Mouse (Mus musculus) heart, embryonic 13.5 days (tissue): ENCODE data around the gene Mrtfa. TPM values are rescaled to one million over a fixed set of nuclear protein-coding genes. Genes with fewer than 3 reads are reported as not detected.

Experiments used
- ATAC-seq: fragments of 200-750 bp; cut with Nextera tagmentation; 2 replicates; pipeline ENCODE4 v1.8.0; 2017; ENCODE audit warnings: moderate TSS enrichment; ENCODE audit not compliant: insufficient number of reproducible peaks, low FRiP score, low TSS enrichment; ENCODE audit errors: extremely low read depth
- H3K27ac ChIP-seq: fragments of 300-500 bp; sonication (generic); replicated peaks from 2 replicates; pipeline ENCODE4 v1.5.1; 2015; ENCODE audit warnings: moderate library complexity, mild to moderate bottlenecking, inconsistent platforms
- H3K27me3 ChIP-seq: fragments of 300-500 bp; sonication (generic); replicated peaks from 2 replicates; pipeline ENCODE4 v1.6.1; 2015; ENCODE audit warnings: mild to moderate bottlenecking, inconsistent platforms
- H3K36me3 ChIP-seq: fragments of 300-500 bp; sonication (generic); 2 replicates; pipeline ENCODE4 v1.6.1; 2015; ENCODE audit warnings: mild to moderate bottlenecking, inconsistent platforms
- H3K4me1 ChIP-seq: fragments of 300-500 bp; sonication (generic); 2 replicates; pipeline ENCODE4 v1.6.1; 2015; ENCODE audit warnings: inconsistent platforms
- H3K4me2 ChIP-seq: fragments of 300-500 bp; sonication (generic); 2 replicates; pipeline ENCODE4 v1.6.1; 2015; ENCODE audit warnings: inconsistent platforms, mild to moderate bottlenecking, moderate library complexity
- H3K4me3 ChIP-seq: fragments of 300-500 bp; sonication (generic); 2 replicates; pipeline ENCODE4 v1.5.1; 2015; ENCODE audit warnings: moderate library complexity, mild to moderate bottlenecking, inconsistent platforms
- H3K9ac ChIP-seq: fragments of 300-500 bp; sonication (generic); 2 replicates; pipeline ENCODE4 v1.6.1; 2015; ENCODE audit warnings: inconsistent platforms, mild to moderate bottlenecking, moderate library complexity
- H3K9me3 ChIP-seq: fragments of 300-500 bp; sonication (generic); 2 replicates; pipeline ENCODE4 v1.6.1; 2016; ENCODE audit warnings: inconsistent platforms
- WGBS: fragments of 180-500 bp; shearing (Covaris S2); methylation state at CpG from one replicate; pipeline ENCODE4 v1.1.7; 2015; ENCODE audit warnings: mixed read lengths; 5-methylcytosine and 5-hydroxymethylcytosine counted together
- polyA plus RNA-seq: library from polyadenylated mRNA; unstranded; fragments of >200 nt; fragmentation: Nextera tagmentation; extraction: Ambion mirVana; gene quantifications from 2 replicates; pipeline ENCODE4 v1.2.1, GENCODE M21; 2015

Gene Mrtfa
- polyA plus RNA-seq, 1 experiment from 2014 or later, result 13.9 TPM

GRCm38 (mm10) chr15:81007905-81008304 lies 182.7 kb downstream of the Mrtfa start:
- H3K9ac ChIP-seq, result no peak overlapping the region
- 84% methylated on average over 8 of the region's 8 CpGs for WGBS
- no peak overlapping the region for H3K27ac ChIP-seq
- H3K36me3 ChIP-seq, result peaks cover 65% of the 10 kb centered on the region
- ATAC-seq, result no peak
- H3K4me1 ChIP-seq, result no peaks in the 10 kb centered on the region
- no peaks in the 10 kb centered on the region for H3K9me3 ChIP-seq
- H3K4me2 ChIP-seq, result no peak overlapping the region
- H3K27me3 ChIP-seq, result no peaks in the 10 kb centered on the region
- no peak overlapping the region for H3K4me3 ChIP-seq

- H3K36me3 ChIP-seq, result peaks cover 62% of the 10 kb centered on the region
- WGBS, result 87% methylated on average over 9 of the region's 9 CpGs
- H3K9ac ChIP-seq, result no peak overlapping the region
- H3K4me1 ChIP-seq, result no peaks in the 10 kb centered on the region
- no peaks in the 10 kb centered on the region for H3K9me3 ChIP-seq
- H3K4me3 ChIP-seq, result no peak overlapping the region
- no peak overlapping the region for H3K27ac ChIP-seq
- H3K4me2 ChIP-seq, result no peak overlapping the region
- no peaks in the 10 kb centered on the region for H3K27me3 ChIP-seq
- no peak for ATAC-seq
Measured at GRCm38 (mm10) chr15:81007339-81007738, 183.2 kb downstream of the Mrtfa start.

- H3K4me3 ChIP-seq, result no peak overlapping the region
- H3K27me3 ChIP-seq, result no peaks in the 10 kb centered on the region
- H3K9ac ChIP-seq, result no peak overlapping the region
- H3K9me3 ChIP-seq, result no peaks in the 10 kb centered on the region
- 81% methylated on average over 10 of the region's 10 CpGs for WGBS
- H3K4me2 ChIP-seq, result no peak overlapping the region
- H3K36me3 ChIP-seq, result peaks cover 51% of the 10 kb centered on the region
- no peaks in the 10 kb centered on the region for H3K4me1 ChIP-seq
- H3K27ac ChIP-seq, result no peak overlapping the region
- ATAC-seq, result no peak
Measured at GRCm38 (mm10) chr15:81006127-81006735, 184.3 kb downstream of the Mrtfa start.

GRCm38 (mm10) chr15:81000419-81001138 lies 190.0 kb downstream of the Mrtfa start:
- 29% methylated on average over 4 of the region's 4 CpGs for WGBS
- Histone ChIP-seq H3K27me3 (no peaks in the 10 kb centered on the region), H3K9ac (no peak overlapping the region), H3K4me3 (no peak overlapping the region), H3K4me2 (no peak overlapping the region), H3K4me1 (peaks cover 13% of the 10 kb centered on the region), H3K36me3 (peaks cover 16% of the 10 kb centered on the region), H3K27ac (peak overlapping the region; percentile 0; the same call in 1 of the 2 replicates), H3K9me3 (no peaks in the 10 kb centered on the region)
- no peak for ATAC-seq

- Histone ChIP-seq H3K4me1 (peaks cover 13% of the 10 kb centered on the region), H3K4me2 (no peak overlapping the region), H3K4me3 (no peak overlapping the region), H3K9me3 (no peaks in the 10 kb centered on the region), H3K27me3 (no peaks in the 10 kb centered on the region), H3K9ac (no peak overlapping the region), H3K27ac (no peak overlapping the region), H3K36me3 (no peaks in the 10 kb centered on the region)
- 30% methylated on average over 1 of the region's 1 CpGs for WGBS
- no peak for ATAC-seq
Measured at GRCm38 (mm10) chr15:80997077-80997476, 193.5 kb downstream of the Mrtfa start.

GRCm38 (mm10) chr15:80996090-80996835 lies 194.3 kb downstream of the Mrtfa start:
- Histone ChIP-seq H3K36me3 (no peaks in the 10 kb centered on the region), H3K9ac (no peak overlapping the region), H3K4me1 (peaks cover 13% of the 10 kb centered on the region), H3K27ac (no peak overlapping the region), H3K27me3 (no peaks in the 10 kb centered on the region), H3K4me3 (no peak overlapping the region), H3K4me2 (no peak overlapping the region), H3K9me3 (no peaks in the 10 kb centered on the region)
- no peak for ATAC-seq
- WGBS, result 84% methylated on average over 6 of the region's 6 CpGs

- Histone ChIP-seq H3K4me2 (no peak overlapping the region), H3K4me3 (no peak overlapping the region), H3K36me3 (no peaks in the 10 kb centered on the region), H3K4me1 (peaks cover 5% of the 10 kb centered on the region), H3K27me3 (no peaks in the 10 kb centered on the region), H3K9ac (no peak overlapping the region), H3K9me3 (no peaks in the 10 kb centered on the region), H3K27ac (no peak overlapping the region)
- 85% methylated on average over 5 of the region's 5 CpGs for WGBS
- ATAC-seq, result no peak
Measured at GRCm38 (mm10) chr15:80994959-80995358, 195.6 kb downstream of the Mrtfa start.

GRCm38 (mm10) chr15:80989712-80990111 lies 200.8 kb downstream of the Mrtfa start:
- WGBS, result 55% methylated on average over 3 of the region's 3 CpGs
- ATAC-seq, result no peak
- Histone ChIP-seq H3K4me3 (no peak overlapping the region), H3K27me3 (no peaks in the 10 kb centered on the region), H3K27ac (no peak overlapping the region), H3K4me1 (no peaks in the 10 kb centered on the region), H3K4me2 (no peak overlapping the region), H3K9me3 (no peaks in the 10 kb centered on the region), H3K9ac (no peak overlapping the region), H3K36me3 (no peaks in the 10 kb centered on the region)

GRCm38 (mm10) chr15:80988331-80988730 lies 202.2 kb downstream of the Mrtfa start:
- no peaks in the 10 kb centered on the region for H3K36me3 ChIP-seq
- no peak overlapping the region for H3K9ac ChIP-seq
- 25% methylated on average over 1 of the region's 1 CpGs for WGBS
- no peak overlapping the region for H3K27ac ChIP-seq
- no peak overlapping the region for H3K4me3 ChIP-seq
- H3K4me1 ChIP-seq, result no peaks in the 10 kb centered on the region
- no peak for ATAC-seq
- H3K27me3 ChIP-seq, result no peaks in the 10 kb centered on the region
- no peak overlapping the region for H3K4me2 ChIP-seq
- H3K9me3 ChIP-seq, result no peaks in the 10 kb centered on the region

GRCm38 (mm10) chr15:80983264-80983663 lies 207.3 kb downstream of the Mrtfa start:
- Histone ChIP-seq H3K9me3 (no peaks in the 10 kb centered on the region), H3K27me3 (no peaks in the 10 kb centered on the region), H3K36me3 (no peaks in the 10 kb centered on the region), H3K4me2 (no peak overlapping the region), H3K9ac (no peak overlapping the region), H3K4me3 (no peak overlapping the region), H3K4me1 (peaks cover 18% of the 10 kb centered on the region), H3K27ac (no peak overlapping the region)
- 81% methylated on average over 2 of the region's 2 CpGs for WGBS
- ATAC-seq, result no peak

GRCm38 (mm10) chr15:80981176-80981575 lies 209.4 kb downstream of the Mrtfa start:
- Histone ChIP-seq H3K36me3 (no peaks in the 10 kb centered on the region), H3K4me1 (peaks cover 19% of the 10 kb centered on the region), H3K4me3 (no peak overlapping the region), H3K9ac (no peak overlapping the region), H3K27me3 (no peaks in the 10 kb centered on the region), H3K9me3 (no peaks in the 10 kb centered on the region), H3K27ac (no peak overlapping the region), H3K4me2 (no peak overlapping the region)
- ATAC-seq, result no peak
- 27% methylated on average over 4 of the region's 4 CpGs for WGBS
